Mouse (Mus musculus): ENCODE data around the gene Neurog1.

Neurog1 gene

GRCm38 (mm10) chr13:56258196-56259020, 6.4 kb upstream of the Neurog1 start:
- DNase-seq (ENCODE audit: low spot score) = no peak

GRCm38 (mm10) chr13:56257469-56258153, 5.6 kb upstream of the Neurog1 start:
- DNase-seq (ENCODE audit: low spot score) = no peak

GRCm38 (mm10) chr13:56256716-56257299, 4.8 kb upstream of the Neurog1 start:
- DNase-seq (ENCODE audit: low spot score) = no peak

- DNase-seq (ENCODE audit: low spot score) = no peak
Observed at GRCm38 (mm10) chr13:56253379-56253778, 1.4 kb upstream of the Neurog1 start.

GRCm38 (mm10) chr13:56252783-56253182, 820 bp upstream of the Neurog1 start:
- no peak for DNase-seq (ENCODE audit: low spot score)

- DNase-seq (ENCODE audit: low spot score) = no peak
Observed at GRCm38 (mm10) chr13:56251176-56251923, 613 bp downstream of the Neurog1 start.

GRCm38 (mm10) chr13:56250551-56251161, 1.3 kb downstream of the Neurog1 start:
- DNase-seq (ENCODE audit: low spot score) = no peak

GRCm38 (mm10) chr13:56249593-56250341, 2.2 kb downstream of the Neurog1 start:
- no peak for DNase-seq (ENCODE audit: low spot score)

- DNase-seq (ENCODE audit: low spot score) = no peak
Observed at GRCm38 (mm10) chr13:56243104-56243503, 8.9 kb downstream of the Neurog1 start.

GRCm38 (mm10) chr13:56240012-56240770, 11.8 kb downstream of the Neurog1 start:
- no peak for DNase-seq (ENCODE audit: low spot score)

GRCm38 (mm10) chr13:56237905-56238304, 14.1 kb downstream of the Neurog1 start:
- no peak for DNase-seq (ENCODE audit: low spot score)

GRCm38 (mm10) chr13:56236194-56236593, 15.8 kb downstream of the Neurog1 start:
- no peak for DNase-seq (ENCODE audit: low spot score)

GRCm38 (mm10) chr13:56228790-56229189, 23.2 kb downstream of the Neurog1 start:
- no peak for DNase-seq (ENCODE audit: low spot score)

- DNase-seq (ENCODE audit: low spot score) = no peak
Observed at GRCm38 (mm10) chr13:56226175-56226954, 25.6 kb downstream of the Neurog1 start.

- no peak for DNase-seq (ENCODE audit: low spot score)
Observed at GRCm38 (mm10) chr13:56223625-56224024, 28.3 kb downstream of the Neurog1 start.

GRCm38 (mm10) chr13:56222849-56223246, 29.1 kb downstream of the Neurog1 start:
- no peak for DNase-seq (ENCODE audit: low spot score)

GRCm38 (mm10) chr13:56221995-56222848, 29.7 kb downstream of the Neurog1 start:
- no peak for DNase-seq (ENCODE audit: low spot score)

GRCm38 (mm10) chr13:56221129-56221910, 30.6 kb downstream of the Neurog1 start:
- DNase-seq (ENCODE audit: low spot score) = no peak

Measured in urinary bladder, postnatal 25 days (tissue).